Mouse (Mus musculus) yolk sac, embryonic 10.5 days (tissue): ENCODE measurements around the gene Zfp53.
"Not testable (repeated sequence)": the region's sequence is repeated elsewhere in the genome, so short reads cannot be mapped to it uniquely, and the experiment has no call there.

ENCODE experiments used
- DNase-seq: peaks from one replicate; pipeline ENCODE4 v3.0.0-alpha.2; 2017; ENCODE audit warnings: low spot score

Gene Zfp53

DNA sequence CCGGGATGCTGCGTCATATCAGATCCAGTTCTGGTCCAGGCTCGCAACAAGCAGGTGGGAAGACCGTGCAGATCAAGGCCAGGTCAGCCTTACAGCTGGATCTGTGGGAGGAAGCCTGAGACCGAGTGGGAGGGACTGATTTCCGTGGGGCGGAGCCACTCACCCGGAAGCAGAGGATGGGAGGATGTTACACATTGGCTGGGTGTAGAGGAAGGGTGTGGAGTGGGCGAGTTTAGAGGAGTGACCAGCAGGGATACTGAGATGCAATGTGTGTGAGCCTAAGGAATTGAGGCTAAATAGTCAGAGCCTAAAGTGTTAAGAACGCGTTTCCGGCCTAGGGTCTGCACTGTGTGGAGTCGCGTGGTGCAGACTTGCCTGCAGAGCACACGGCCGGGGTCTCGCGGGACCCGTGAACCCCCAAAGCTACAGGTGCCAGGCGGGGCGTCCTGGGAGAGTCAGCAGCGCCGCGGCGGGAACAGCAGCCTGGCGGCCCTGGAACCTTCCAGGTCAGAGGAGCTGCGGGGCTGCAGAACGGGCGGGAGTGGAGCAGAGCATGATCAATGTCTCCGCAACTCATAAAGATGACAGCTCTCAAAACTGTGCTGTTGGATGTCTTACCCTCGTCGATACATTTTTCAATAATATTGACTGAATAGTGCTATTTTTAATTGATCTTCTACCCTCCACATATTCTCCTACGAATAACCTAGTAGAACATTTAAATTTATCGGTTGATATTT lies at the start of gene Zfp53:
Gene Zfp53, plus strand, starts transcription at position 239 of the 740 bp plus-strand sequence.
- DNase-seq = peak; percentile 91

DNA sequence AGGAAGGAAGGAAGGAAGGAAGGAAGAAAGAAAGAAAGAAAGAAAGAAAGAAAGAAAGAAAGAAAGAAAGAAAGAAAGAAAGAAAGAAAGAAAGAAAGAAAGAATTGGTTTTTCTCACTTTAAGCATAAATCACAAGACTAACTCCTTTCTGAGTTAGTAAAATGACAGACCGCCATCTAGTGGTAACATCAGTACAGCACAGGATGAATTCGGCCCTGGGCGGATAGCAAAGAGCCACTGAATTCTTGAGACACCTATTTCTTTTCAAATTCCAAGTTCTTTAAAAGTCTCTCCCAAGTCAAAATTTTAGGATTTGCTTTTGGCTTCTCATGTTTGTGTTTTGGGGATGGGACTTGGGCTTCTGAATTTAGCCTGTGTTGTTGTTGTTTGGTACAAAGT lies 39.1 kb upstream of the Zfp53 start:
- peak; percentile 70 for DNase-seq

DNA sequence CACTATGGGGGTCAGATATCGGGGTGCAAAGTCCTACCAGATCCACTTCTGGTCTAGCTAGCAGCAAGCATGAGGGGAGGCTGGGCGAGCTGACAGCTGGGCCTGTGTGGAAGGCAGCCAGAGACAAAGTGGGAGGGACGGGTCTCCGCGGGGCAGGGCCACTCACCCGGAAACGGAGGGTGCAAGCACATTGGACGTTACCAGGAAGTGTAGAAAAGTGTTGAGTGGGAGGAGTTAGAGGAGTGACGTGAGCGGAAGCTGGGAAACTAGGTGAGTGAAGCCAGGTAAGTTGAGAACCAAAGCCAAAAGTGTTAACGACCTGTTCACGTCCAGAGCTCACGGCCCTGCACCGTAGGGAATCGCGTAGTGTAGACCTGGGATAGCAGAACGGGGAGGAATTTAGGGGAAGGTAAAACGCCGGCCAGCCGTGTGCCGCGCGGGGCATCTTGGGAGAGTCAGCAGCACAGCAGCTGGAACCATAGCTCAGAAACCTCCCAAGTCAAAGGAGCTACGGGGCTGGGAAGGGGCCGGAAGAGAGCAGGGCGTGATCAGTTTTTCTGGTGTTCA lies 38.6 kb upstream of the Zfp53 start, which contains the start of gene Zfp51:
Gene Zfp51, plus strand, starts transcription at position 237 of the 567 bp plus-strand sequence.
- peak; percentile 93 for DNase-seq

DNA sequence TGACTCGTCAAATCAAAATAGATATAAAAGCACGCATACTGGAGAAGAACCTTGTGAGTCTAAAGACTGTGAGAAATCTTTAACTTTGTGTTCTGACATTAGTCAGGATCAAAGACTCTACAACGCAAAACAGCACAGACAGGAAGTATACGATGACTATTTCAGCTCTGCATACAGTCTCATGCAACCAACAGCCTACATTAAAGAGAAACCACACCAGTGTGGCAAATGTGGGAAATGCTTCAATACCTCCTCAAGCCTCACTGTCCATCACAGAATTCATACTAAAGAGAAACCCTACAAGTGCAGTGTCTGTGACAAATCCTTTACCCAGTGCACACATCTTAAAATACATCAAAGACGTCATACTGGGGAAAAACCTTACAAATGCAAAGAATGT lies 25.2 kb upstream of the Zfp53 start:
- DNase-seq = no peak

DNA sequence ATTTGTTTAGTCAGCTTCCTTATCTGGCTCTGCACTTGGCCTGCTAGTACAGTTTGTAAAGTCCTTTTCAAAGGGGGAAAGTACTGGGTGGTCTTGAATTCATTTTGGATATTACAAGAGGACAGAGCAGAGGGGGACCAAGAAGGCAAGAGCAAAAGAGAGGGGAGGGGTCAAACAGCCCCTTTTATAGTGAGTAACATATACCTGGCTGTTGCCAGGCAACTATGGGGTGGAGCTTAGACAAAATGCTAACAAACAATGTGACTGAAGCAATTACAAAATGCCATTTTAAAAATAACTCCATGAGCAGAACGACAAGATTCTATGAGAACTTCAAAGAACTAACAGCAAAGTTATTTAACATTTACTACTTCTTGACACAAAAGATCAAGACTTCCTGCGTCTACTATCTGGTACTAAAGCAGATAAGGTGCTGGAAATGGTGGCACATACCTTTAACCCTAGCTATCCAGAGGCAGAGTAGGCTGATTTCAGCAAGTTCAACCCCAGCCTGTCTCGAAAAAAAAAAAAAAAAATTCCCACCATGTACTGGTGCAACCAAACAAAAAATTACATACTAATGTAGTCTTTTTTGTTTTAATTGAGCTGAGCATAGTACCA lies 16.7 kb upstream of the Zfp53 start:
- DNase-seq = no peak

DNA sequence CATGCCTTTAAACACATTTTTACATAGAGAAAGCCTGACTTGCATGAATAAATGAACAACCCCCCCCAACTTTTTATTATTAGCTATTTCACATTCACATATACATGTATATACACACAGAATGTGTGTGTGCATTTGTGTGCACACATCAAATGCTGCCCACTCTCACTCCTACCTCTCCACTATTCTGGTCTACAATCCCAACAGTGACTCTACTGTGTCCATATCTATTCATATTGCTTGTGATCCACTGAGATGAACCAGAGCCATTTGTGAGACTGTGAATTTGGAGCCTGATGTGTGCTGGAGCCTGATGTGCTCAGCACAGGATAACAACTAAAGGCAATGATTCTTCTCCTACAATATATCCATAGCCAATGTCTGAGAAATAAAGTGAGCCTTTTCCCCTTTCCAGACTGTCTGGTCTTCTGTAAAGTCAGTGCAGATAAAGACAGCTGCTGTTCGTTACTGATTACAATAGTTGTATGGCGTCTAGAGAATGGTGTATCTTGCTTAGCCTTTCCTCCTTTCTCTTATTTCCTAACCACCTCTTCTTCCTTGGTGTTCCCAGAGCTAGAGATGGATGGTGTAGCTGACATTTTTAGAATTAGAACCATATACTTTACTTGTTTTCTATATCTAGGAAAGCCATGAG lies 16.0 kb upstream of the Zfp53 start:
- DNase-seq = no peak

DNA sequence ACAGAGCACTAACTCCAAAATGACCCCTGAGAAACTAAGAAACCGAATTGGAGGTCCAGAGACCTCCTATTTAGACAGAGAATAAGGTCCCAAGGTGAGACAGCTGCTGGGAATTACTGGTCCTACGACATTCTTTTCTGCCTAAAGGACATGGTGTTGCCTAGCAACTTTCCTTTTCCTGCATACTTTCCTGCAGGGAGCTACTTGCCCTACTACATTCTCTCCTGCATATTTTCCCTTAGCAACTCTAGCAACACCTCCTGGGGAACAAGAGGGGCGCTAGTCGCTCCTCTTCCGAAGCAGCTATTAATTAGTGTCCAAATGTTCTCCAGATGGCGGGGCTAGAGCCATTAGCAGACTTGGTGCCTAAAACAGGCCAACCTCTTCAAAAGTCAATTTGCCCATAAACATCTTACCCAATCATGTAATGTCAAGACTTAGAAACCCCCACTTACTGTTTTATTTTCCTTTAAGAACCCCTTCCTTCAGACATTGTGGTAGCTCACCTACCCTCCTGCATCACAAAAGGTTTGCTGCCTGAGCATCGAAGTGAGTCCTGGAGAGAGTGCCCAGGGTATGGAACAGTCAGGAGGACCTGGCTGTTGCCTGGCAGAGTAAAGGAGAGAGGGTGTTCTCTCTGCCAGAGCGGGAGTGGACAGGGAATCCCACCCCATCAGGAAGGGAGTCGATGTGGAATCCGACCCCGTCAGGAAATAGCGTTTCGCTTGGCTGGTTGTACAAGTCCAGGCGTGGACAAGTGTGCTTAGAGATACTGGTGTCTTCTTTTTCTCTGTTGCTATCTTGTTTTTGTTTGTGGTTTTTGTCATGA lies 15.2 kb upstream of the Zfp53 start:
- peak; percentile 28 for DNase-seq

DNA sequence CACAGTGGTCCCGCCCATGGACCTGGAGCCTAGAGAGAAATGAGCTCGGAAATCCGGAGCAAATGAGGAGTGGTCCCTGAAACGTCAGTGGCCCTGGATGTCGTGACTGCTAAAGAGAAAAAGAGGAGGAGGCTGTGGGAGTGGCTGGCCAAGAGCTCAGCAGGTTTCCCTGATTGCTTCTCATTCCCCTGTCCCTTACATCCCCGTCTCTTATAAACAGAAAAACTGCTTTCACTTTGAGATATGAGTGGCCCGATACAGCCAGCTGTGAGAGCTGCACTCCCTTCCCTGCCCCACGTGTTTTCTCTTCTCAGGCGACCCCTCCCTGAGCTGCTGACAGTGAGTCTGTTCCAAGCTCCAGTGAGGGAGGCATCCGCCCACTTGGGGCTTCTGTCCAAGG lies 14.1 kb upstream of the Zfp53 start:
- not testable (repeated sequence) for DNase-seq

DNA sequence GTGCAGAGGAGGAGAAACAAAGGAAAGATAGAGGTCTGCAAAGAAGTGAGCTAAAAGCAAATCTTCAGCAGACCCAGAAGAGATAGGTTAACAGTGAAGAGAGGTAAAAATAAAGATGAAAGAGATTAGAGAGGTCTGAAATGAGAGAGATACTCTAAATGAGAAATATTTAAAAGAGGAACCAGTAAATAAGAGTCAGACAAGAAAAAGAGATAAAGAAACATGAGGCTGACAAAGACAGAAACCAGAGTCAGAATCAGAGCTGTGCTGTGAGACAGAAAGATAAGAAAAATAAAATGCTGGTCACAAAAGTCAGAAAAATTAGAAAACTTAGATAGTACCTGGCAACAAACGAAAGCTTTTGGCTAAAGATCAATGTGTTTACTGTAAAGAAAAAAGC lies 13.5 kb upstream of the Zfp53 start:
- not testable (repeated sequence) for DNase-seq

DNA sequence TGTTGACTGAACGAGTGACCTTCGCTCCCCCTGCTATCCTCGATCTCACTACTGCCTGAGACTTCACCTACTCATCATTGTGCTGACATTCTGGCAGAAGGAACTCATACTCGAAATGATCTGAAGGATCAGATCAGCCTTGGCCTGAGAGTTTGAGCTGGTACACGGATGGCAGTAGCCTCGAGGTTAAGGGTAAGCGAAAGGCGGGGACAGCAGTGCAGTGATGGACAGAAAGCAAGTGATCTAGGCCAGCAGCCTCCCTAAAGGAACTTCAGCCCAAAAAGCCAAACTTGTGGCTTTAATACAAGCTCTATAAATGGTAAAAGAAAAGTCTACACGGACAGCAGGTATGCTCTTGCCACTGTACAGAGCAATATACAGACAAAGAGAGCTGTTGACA lies 12.4 kb upstream of the Zfp53 start:
- DNase-seq = not testable (repeated sequence)

DNA sequence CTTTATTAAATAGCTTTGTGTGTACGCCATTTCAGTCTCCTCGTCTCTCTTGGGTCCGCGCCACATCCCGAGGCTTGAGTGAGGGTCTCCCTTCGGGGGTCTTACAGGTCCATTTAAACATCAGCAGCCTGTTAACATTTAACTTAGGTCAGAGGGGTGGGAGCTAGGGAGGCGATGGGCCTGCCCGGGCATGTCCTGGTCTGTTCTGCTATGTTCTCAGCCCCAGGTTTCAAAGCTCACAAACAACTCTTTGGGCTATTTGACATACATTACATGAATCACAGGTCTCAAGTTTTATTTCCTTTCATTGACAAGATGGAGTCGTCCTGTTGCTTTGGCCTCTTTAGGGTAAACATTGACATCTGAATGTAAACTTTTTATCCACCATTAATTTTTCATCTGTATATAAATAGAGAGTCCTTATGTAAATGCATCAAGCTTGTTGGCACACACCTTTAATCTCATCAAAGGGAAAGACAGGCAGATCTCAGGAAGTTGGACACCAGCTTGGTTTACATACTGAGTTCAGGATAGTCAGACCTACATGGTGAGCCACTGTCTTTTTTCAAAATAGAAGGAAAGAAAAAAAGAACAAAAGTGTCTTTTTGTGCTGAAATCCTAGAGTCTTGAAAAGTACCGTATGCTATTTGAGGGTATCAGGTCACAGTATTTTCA lies 10.6 kb upstream of the Zfp53 start:
- not testable (repeated sequence) for DNase-seq

DNA sequence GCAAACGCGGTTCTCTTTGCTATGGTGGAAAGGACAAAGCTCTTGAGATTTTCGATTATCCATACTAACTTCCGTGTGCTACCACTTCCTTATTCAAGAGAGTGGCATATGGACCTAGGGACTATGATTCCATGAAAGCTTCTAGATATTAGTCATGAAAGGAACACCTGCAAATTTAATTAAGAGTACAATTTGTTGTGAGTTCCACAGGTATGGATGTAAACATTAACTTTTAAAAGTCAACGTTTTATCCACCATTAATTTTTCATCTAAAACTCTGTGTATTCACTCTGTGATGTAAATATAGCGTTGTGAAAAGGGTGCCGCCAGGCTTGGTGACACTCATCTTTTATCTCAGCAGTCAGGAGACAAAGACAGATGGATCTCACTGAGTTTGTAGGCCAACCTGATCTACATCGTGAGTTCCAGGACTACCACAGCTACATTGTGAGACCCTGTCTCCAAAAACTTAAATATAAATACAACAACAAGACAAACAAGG lies 753 bp downstream of the Zfp53 start:
- no peak for DNase-seq

DNA sequence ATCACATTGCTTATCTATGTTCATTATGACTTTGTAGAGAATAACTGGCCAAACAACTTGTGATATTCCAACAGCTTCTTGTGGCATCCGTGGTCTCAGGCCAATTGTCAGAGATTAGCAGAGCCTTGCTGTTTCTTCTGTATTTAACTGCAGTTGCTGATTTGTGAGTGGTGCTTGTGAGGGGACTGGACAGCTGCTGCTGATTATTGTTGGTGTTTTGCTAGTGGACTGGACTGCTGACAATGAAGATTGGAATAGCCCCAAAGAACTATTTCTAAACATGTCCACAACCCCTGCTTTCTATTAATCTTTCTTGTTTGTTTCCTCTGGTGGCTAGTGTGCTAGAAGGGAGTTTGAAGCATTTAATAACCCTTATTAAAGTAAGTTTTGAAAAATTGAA lies 12.6 kb downstream of the Zfp53 start:
- no peak for DNase-seq

DNA sequence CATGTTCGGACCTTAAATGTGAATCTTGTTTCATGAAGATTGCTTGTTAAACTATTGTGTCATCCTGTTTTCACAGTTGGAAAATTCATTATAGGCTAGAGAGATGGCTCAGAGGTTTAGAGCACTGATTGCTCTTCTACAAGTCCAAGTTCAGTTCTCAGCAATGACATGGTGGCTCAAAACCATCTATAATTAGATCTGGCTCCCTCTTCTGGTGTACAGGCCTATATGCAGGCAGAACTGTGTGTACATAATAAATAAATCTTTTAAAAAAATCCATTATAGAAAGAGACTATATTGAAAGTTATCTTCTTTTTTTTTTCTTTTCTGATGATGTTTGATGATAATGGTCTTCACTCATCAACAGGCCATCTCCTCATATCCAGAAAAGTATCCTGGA lies 15.7 kb downstream of the Zfp53 start:
- DNase-seq = no peak

DNA sequence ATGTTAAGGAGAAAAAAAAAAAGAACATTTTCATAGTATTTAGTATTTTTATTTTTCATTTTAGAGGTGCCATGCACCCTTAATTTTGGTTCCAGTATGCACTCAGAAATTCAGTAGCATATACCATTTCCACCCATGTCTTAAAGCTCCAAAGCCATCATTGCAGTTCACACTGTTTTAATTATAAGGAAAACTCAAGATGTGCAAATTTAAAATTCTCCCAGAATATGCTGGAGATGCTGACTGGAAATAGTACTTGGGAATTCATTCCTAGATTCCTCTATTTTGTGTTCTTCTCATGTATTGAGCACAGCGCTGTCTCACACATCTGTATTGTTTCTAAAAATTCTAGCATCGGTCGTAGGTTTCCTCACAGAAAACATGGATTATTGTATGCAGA lies 17.5 kb downstream of the Zfp53 start:
- DNase-seq = no peak

DNA sequence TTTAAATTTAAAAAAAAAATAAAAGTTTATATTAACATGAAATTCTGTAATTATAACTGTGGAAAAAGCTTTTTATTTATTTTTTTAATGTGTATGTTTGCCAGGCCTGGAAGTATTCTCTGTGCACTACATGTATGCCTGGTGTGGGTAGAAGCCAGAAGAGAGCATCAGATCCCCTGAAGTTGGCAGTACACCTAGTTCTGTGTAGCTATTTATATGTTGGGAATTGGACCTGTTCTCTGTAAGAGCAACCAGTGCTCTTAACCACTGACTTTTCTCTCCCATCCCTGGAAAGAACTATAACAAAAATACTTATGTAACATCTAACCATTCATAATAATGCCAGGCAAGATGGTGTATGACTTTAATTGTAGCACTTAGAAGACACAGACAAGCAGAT lies 21.0 kb downstream of the Zfp53 start:
- DNase-seq = no peak

DNA sequence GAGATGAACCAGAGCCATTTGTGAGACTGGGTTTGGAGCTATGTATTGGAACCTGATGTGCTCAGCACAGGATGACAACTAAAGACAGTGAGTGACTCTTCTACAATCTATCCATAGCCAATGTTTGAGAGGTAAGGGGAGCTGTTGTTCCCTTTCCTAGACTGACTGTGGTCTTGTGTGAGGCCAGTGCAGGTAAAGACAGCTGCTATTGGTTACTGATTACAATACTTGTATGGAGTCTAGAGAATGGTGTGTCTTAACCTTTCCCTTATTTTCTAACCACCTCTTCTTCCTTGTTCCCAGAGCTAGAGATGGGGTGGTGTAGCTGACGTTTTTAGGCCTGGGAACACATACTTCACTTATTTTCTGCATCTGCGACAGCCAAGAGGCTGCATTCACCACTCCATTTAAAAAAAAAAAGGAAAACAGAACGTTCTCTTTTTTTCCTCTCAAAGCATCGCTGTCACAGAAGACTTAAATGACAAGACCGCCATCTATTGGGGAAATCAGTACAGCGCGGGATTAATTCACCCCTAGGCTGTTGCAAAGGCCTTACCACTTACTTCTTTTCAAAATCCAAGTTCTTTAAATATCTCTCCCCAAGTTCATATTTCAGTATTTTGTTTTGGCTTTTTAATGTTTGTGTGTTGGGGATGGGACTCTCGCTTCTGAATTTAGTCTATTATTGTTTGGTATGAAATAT lies 26.8 kb downstream of the Zfp53 start:
- DNase-seq = peak; percentile 61

DNA sequence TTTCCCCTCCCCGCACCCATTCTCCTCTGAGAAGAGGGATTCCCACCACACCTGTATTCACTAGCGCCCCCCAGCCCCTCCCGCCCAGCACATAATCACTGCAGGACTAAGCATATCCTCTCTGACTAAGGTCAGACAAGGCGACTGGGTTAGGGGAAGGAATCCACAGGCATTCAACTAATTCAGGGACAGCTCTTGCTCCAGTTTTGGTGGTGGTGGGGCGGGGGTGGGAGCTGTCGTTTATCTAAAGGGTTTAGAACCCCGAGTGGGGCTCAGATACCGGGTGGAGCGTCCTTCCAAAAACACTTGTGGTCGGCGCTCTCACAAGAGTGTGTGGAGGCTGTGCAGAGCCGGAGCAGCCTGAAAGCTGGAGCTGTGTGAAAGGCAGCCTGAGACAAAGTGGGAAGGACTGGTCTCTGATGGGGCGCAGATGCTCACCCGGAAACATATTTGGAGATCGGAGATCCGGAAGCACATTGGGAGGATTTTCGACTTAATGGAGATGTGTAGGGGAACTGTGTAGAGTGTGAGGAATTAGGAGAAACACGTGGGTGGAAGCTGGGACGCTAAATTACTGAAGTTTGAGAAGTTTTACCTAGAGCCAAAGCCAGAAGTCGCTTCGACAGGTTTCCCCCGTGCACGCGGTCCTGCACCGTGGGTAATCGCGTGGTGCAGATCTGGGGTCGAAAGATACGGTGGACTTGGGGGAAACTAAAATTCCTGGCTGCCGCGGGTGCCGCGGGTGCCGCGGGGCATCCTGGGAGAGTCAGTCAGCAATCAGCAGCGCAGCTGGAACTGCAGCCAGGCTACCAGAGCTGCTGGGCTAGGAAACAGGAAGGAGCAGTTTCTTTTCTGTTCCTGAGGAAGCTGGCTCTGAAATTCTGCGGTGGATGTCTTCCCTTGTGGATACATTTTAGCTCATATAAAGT lies 27.7 kb downstream of the Zfp53 start:
- peak; percentile 83 for DNase-seq

DNA sequence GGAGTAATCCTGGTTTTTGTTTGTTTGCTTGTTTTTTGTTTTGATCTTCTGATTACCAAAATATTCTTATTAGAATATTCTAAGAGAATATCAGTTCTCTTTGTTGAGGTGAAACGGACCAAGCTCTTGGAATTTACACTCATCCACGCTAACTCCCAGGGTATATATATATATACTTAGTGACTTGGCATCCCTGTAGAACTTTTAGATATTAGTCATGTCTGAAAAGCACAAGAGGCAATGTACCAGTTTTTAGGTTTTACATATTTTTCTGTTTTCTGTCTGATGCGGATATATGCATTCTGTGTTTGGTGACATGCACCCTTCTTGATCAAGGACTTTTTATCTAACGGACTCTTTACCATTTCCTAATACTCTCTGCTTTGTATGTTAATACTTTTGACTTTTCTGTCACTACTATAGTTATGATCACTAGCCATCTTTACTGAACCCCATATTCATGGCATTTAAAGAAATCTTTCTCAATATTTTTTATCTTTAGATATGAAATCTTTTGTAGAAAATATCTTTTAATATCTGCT lies 28.4 kb downstream of the Zfp53 start:
- DNase-seq = no peak
